Mouse (Mus musculus): Measurements from ENCODE around the gene Tmem210. TPM values are rescaled to one million over a fixed set of nuclear protein-coding genes. Genes with fewer than 3 reads are reported as not detected.

The Tmem210 gene
- total and polyA plus RNA-seq, 3 experiments = not detected

DNA sequence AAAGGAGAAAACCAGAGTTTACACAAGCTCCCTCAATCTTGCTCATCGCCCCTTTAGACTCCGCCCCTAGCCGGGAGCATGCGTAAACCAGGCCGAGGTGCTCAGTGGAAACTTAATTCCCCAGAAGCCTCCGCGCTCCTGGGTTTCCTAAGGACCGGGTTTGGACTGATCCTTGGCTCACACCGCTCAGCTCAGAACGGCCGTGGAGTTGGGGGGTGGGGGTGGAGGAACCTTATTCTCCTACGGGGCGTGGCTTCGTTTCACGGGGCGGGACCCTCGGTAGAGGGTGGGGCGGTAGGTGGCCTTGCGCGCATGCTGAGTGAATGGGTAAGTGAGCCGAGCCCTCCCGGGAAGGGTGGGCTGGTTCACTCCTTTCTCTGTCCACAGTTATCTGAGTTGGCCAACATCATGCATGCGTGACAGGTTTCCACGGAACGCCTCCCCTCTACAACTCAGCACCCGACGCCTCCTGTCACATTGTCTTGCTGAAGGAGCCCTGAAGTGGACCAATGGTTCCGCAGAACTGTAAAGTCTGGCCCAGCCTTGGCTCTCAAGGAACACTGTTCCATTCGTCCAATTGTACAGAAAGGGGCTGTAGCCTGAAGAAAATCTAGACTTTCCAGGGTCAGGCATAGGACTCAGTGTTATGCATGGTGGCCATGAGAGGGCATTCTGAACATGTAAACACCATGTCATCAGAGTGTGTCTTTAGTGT is 47.1 kb upstream of the Tmem210 start:
- Histone ChIP-seq H3K36me3 (ENCODE audit: control insufficient read depth in 1 of 2, insufficient read depth in 2 of 2, low read length in 2 of 2) (no peaks in the 10 kb centered on the region), H3K9me3 (replicated peaks; ENCODE audit: insufficient read depth, low read length) (no peaks in the 10 kb centered on the region), H3K4me3 (ENCODE audit: control insufficient read depth in 1 of 2, insufficient read depth in 1 of 2, low read depth in 2 of 2, low read length in 2 of 2) (peak overlapping the region; percentile 57 to 64), H3K79me2 (ENCODE audit: control insufficient read depth, insufficient read depth, low read length, poor library complexity) (no peaks in the 10 kb centered on the region; the same call in 1 of the 2 replicates), H3K9ac (ENCODE audit: control insufficient read depth, low read depth, low read length, poor library complexity, severe bottlenecking) (peak overlapping the region; percentile 79), H3K4me1 (ENCODE audit: control insufficient read depth in 1 of 2, insufficient read depth in 2 of 2, low read length in 2 of 2) (peaks cover 0 to 21% of the 10 kb centered on the region in 2 experiments; a peak in 3 of 4 replicates), H3K27me3 (ENCODE audit: control insufficient read depth in 1 of 2, insufficient read depth in 2 of 2, low read length in 2 of 2) (no peaks in the 10 kb centered on the region), H3K27ac (ENCODE audit: control insufficient read depth, low read depth, low read length) (peak overlapping the region; percentile 56)
- TF ChIP-seq ELF1 (IDR thresholded peaks at IDR 0.05; ENCODE audit: low read depth, low read length) (0 out of 2 replicates have a peak, but pooled peaks have one; percentile 16), TCF12 (IDR thresholded peaks at IDR 0.05; ENCODE audit: low read depth, low read length) (0 out of 2 replicates have a peak, but pooled peaks have one; percentile 35), ETS1 (IDR thresholded peaks at IDR 0.05; ENCODE audit: low read depth, low read length) (no peak; the same call in 1 of the 2 replicates), POLR2AphosphoS2 (IDR thresholded peaks at IDR 0.05; ENCODE audit: low read length) (peak; percentile 73; the same call in 1 of the 2 replicates), TBP (IDR thresholded peaks at IDR 0.05; ENCODE audit: low read depth, low read length) (peak; percentile 52), MXI1 (IDR thresholded peaks at IDR 0.05; ENCODE audit: low read depth, low read length) (no peak), HCFC1 (IDR thresholded peaks at IDR 0.05; ENCODE audit: low read depth, low read length) (peak; percentile 49), ZMIZ1 (IDR thresholded peaks at IDR 0.05; ENCODE audit: low read depth, low read length) (peak; percentile 77; the same call in 1 of the 2 replicates), NELFE (IDR thresholded peaks at IDR 0.05; ENCODE audit: low read depth, low read length) (peak; percentile 54), SIN3A (IDR thresholded peaks at IDR 0.05; ENCODE audit: low read length) (peak; percentile 26), POLR2A (IDR thresholded peaks at IDR 0.05; ENCODE audit: control insufficient read depth in 1 of 2, insufficient read depth in 1 of 2, low read depth in 1 of 2, low read length in 2 of 2, poor library complexity in 1 of 2) (peak; percentile 44 to 61; a peak in 3 of 4 replicates), NRF1 (IDR thresholded peaks at IDR 0.05; ENCODE audit: insufficient read depth, low read depth, low read length, poor library complexity, severe bottlenecking) (peak; percentile 82), MYC (IDR thresholded peaks at IDR 0.05; ENCODE audit: low read depth, low read length) (no peak)
- peak; percentile 92 for DNase-seq (ENCODE audit: low read depth, low spot score)

DNA sequence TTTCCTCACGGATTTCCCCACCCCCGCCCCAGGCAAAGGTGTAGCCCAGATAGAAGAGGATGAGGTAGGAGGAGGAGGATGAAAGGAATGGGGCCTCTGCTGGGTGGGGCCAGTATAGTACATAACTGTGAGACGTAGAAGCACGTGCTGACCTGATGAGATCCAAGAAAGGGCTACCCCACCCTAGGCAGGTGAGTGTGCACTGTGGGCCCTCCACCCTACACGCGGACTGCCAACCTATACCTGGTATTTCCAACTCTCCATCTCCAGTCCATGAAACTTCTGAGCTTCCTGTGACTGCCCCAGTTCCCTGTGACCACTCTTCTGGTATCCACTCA is 46.5 kb upstream of the Tmem210 start:
- Histone ChIP-seq H3K4me3 (ENCODE audit: control insufficient read depth in 1 of 2, insufficient read depth in 1 of 2, low read depth in 2 of 2, low read length in 2 of 2) (peak overlapping the region; percentile 57 to 64), H3K36me3 (ENCODE audit: control insufficient read depth in 1 of 2, insufficient read depth in 2 of 2, low read length in 2 of 2) (no peaks in the 10 kb centered on the region), H3K79me2 (ENCODE audit: control insufficient read depth, insufficient read depth, low read length, poor library complexity) (no peaks in the 10 kb centered on the region; the same call in 1 of the 2 replicates), H3K27ac (ENCODE audit: control insufficient read depth, low read depth, low read length) (peak overlapping the region; percentile 56), H3K9ac (ENCODE audit: control insufficient read depth, low read depth, low read length, poor library complexity, severe bottlenecking) (peak overlapping the region; percentile 79), H3K9me3 (replicated peaks; ENCODE audit: insufficient read depth, low read length) (no peaks in the 10 kb centered on the region), H3K4me1 (ENCODE audit: control insufficient read depth in 1 of 2, insufficient read depth in 2 of 2, low read length in 2 of 2) (peaks cover 0 to 17% of the 10 kb centered on the region in 2 experiments; a peak in 3 of 4 replicates), H3K27me3 (ENCODE audit: control insufficient read depth in 1 of 2, insufficient read depth in 2 of 2, low read length in 2 of 2) (no peaks in the 10 kb centered on the region)
- no peak for DNase-seq (ENCODE audit: low read depth, low spot score)
- TF ChIP-seq EP300 (IDR thresholded peaks at IDR 0.05; ENCODE audit: low read depth in 1 of 2, low read length in 2 of 2) = no peak
- TF ChIP-seq MAZ (IDR thresholded peaks at IDR 0.05; ENCODE audit: low read depth, low read length) = no peak
- no peak for TF ChIP-seq TAL1 (IDR thresholded peaks at IDR 0.05; ENCODE audit: low read length)
- no peak for TF ChIP-seq CHD1 (IDR thresholded peaks at IDR 0.05; ENCODE audit: low read depth, low read length)
- TF ChIP-seq TCF12 (IDR thresholded peaks at IDR 0.05; ENCODE audit: low read depth, low read length) = no peak
- no peak for TF ChIP-seq MAFK (IDR thresholded peaks at IDR 0.05; ENCODE audit: borderline replicate concordance, low read depth, low read length)
- peak; percentile 76 for TF ChIP-seq MAX (IDR thresholded peaks at IDR 0.05; ENCODE audit: low read length)
- no peak for TF ChIP-seq CTCF (IDR thresholded peaks at IDR 0.05 in 2 of 3, conservative IDR thresholded peaks at IDR 0.05 in 1 of 3; ENCODE audit: control insufficient read depth in 1 of 3, insufficient read depth in 1 of 3, low read depth in 2 of 3, low read length in 3 of 3, poor library complexity in 1 of 3, severe bottlenecking in 1 of 3)
- TF ChIP-seq NRF1 (IDR thresholded peaks at IDR 0.05; ENCODE audit: insufficient read depth, low read depth, low read length, poor library complexity, severe bottlenecking) = no peak
- TF ChIP-seq POLR2AphosphoS5 (IDR thresholded peaks at IDR 0.05; ENCODE audit: borderline replicate concordance, low read depth, low read length) = no peak
- peak; percentile 61; the same call in 1 of the 2 replicates for TF ChIP-seq BHLHE40 (IDR thresholded peaks at IDR 0.05; ENCODE audit: borderline replicate concordance, low read depth, low read length)
- no peak for TF ChIP-seq ETS1 (IDR thresholded peaks at IDR 0.05; ENCODE audit: low read depth, low read length)
- TF ChIP-seq ZNF384 (IDR thresholded peaks at IDR 0.05; ENCODE audit: low read depth, low read length) = no peak
- no peak for TF ChIP-seq ZC3H11A (IDR thresholded peaks at IDR 0.05; ENCODE audit: low read depth, low read length)
- peak; percentile 57; the same call in 1 of the 2 replicates for TF ChIP-seq MXI1 (IDR thresholded peaks at IDR 0.05; ENCODE audit: low read depth, low read length)
- no peak for TF ChIP-seq NELFE (IDR thresholded peaks at IDR 0.05; ENCODE audit: low read depth, low read length)
- no peak; the same call in 1 of the 2 replicates for TF ChIP-seq TBP (IDR thresholded peaks at IDR 0.05; ENCODE audit: low read depth, low read length)
- TF ChIP-seq ZMIZ1 (IDR thresholded peaks at IDR 0.05; ENCODE audit: low read depth, low read length) = no peak
- peak; percentile 57; the same call in 1 of the 2 replicates for TF ChIP-seq MYC (IDR thresholded peaks at IDR 0.05; ENCODE audit: low read depth, low read length)
- TF ChIP-seq JUND (IDR thresholded peaks at IDR 0.05; ENCODE audit: low read depth, low read length) = no peak
- no peak for TF ChIP-seq USF2 (IDR thresholded peaks at IDR 0.05; ENCODE audit: borderline replicate concordance in 1 of 2, insufficient read depth in 1 of 2, low read depth in 1 of 2, low read length in 2 of 2)
- TF ChIP-seq ELF1 (IDR thresholded peaks at IDR 0.05; ENCODE audit: low read depth, low read length) = no peak
- TF ChIP-seq CHD2 (IDR thresholded peaks at IDR 0.05; ENCODE audit: low read length) = no peak
- TF ChIP-seq SIN3A (IDR thresholded peaks at IDR 0.05; ENCODE audit: low read length) = 0 out of 2 replicates have a peak, but pooled peaks have one; percentile 32
- TF ChIP-seq SMC3 (IDR thresholded peaks at IDR 0.05; ENCODE audit: low read depth, low read length) = no peak

Measured in MEL (cell line).